12 mouse cellular contexts compared by ENCODE assay signal in genomic region chr16:49369450-49369849, GRCm38 (mm10).
A peak's percentile ranks its signal among the peaks of the same experiment; 100 is the strongest.
DNase-seq lines count a peak whose midpoint lies in the region; ATAC-seq lines count a peak whose summit lies in the region.
"Had no signal": no experiment of that assay in that cellular context is flagged by ENCODE, and none has a peak within 500 bp of the region (broad histone marks: within the 10 kb centered on the region; RNA-seq: fewer than 3 reads in every experiment).

No protein-coding gene starts in this region.

- peak; percentile 61 for ATAC-seq in heart, embryonic 12.5 days (ENCODE audit: insufficient number of reproducible peaks, low FRiP score)
- peak; percentile 95 for ATAC-seq in heart, embryonic 16.5 days (replicated peaks; ENCODE audit: extremely low read depth, insufficient read depth, low FRiP score)
- no peak for ATAC-seq in cerebellum, adult (ENCODE audit: insufficient number of reproducible peaks, low FRiP score, low TSS enrichment)

- peaks cover 12% of the 10 kb centered on the region; the same call in 1 of the 2 replicates for H3K4me1 ChIP-seq in heart, embryonic 12.5 days (replicated peaks)
- H3K4me1 ChIP-seq in heart, embryonic 16.5 days (ENCODE audit: control insufficient read depth, insufficient read depth, low read length), result peaks cover 13% of the 10 kb centered on the region
- H3K4me1 ChIP-seq: forebrain, embryonic 10.5 days; limb, embryonic 13.5 days; neural tube, embryonic 12.5 days had no signal

- DNase-seq in adrenal gland, postnatal 10 days, result peak; percentile 7
- DNase-seq in adrenal gland, postnatal 25 days, result no peak
- no peak for DNase-seq in heart, adult 11 months
- DNase-seq in lung, postnatal 25 days (ENCODE audit: low spot score), result peak; percentile 8
- DNase-seq in layer of hippocampus, adult 9-11 months, result no peak
- DNase-seq: adrenal gland, adult 8-10 months had no signal

- 49% methylated on average over 9 of the region's 9 CpGs for WGBS in heart, embryonic 12.5 days
- WGBS in heart, embryonic 16.5 days, result 35% methylated on average over 9 of the region's 9 CpGs

- H3K9me3 ChIP-seq in heart, embryonic 12.5 days (replicated peaks), result peaks cover 5% of the 10 kb centered on the region; the same call in 1 of the 2 replicates
- H3K9me3 ChIP-seq in heart, embryonic 16.5 days (replicated peaks; ENCODE audit: control insufficient read depth, low read length), result no peaks in the 10 kb centered on the region
- H3K9me3 ChIP-seq: forebrain, embryonic 10.5 days; limb, embryonic 13.5 days; neural tube, embryonic 12.5 days had no signal

- no peak overlapping the region for H3K9ac ChIP-seq in heart, embryonic 12.5 days
- H3K9ac ChIP-seq in heart, embryonic 16.5 days (ENCODE audit: low read length), result no peak overlapping the region
- H3K9ac ChIP-seq: limb, embryonic 13.5 days; neural tube, embryonic 12.5 days had no signal

- no peaks in the 10 kb centered on the region for H3K27me3 ChIP-seq in heart, embryonic 12.5 days (replicated peaks)
- no peaks in the 10 kb centered on the region for H3K27me3 ChIP-seq in heart, embryonic 16.5 days (ENCODE audit: control insufficient read depth, insufficient read depth, low read length)
- H3K27me3 ChIP-seq: limb, embryonic 13.5 days; neural tube, embryonic 12.5 days had no signal

- H3K4me3 ChIP-seq in heart, embryonic 12.5 days, result no peak overlapping the region
- no peak overlapping the region for H3K4me3 ChIP-seq in heart, embryonic 16.5 days (ENCODE audit: low read length)
- H3K4me3 ChIP-seq: forebrain, embryonic 10.5 days; limb, embryonic 13.5 days; neural tube, embryonic 12.5 days had no signal

- H3K4me2 ChIP-seq in heart, embryonic 12.5 days, result no peak overlapping the region
- H3K4me2 ChIP-seq in heart, embryonic 16.5 days (ENCODE audit: low read depth, low read length), result no peak overlapping the region
- H3K4me2 ChIP-seq: limb, embryonic 13.5 days; neural tube, embryonic 12.5 days had no signal

- no peaks in the 10 kb centered on the region for H3K36me3 ChIP-seq in heart, embryonic 12.5 days
- no peaks in the 10 kb centered on the region for H3K36me3 ChIP-seq in heart, embryonic 16.5 days (ENCODE audit: control insufficient read depth, insufficient read depth)
- H3K36me3 ChIP-seq: forebrain, embryonic 10.5 days; limb, embryonic 13.5 days; neural tube, embryonic 12.5 days had no signal

- no peak overlapping the region for H3K27ac ChIP-seq in heart, embryonic 12.5 days (ENCODE audit: poor library complexity, severe bottlenecking)
- no peak overlapping the region for H3K27ac ChIP-seq in heart, embryonic 16.5 days (ENCODE audit: low read length)
- H3K27ac ChIP-seq: forebrain, embryonic 10.5 days; limb, embryonic 13.5 days; neural tube, embryonic 12.5 days had no signal

Comparison
In these comparisons a context has a peak if more than half of its experiments do, and no peak if none do; other contexts are left out.
1. DNase-seq: peak in adrenal gland, postnatal 10 days (single experiment) and lung, postnatal 25 days (single experiment); none in adrenal gland, postnatal 25 days (single experiment), heart, adult 11 months (single experiment) and layer of hippocampus, adult 9-11 months (single experiment).